Mouse (Mus musculus) heart, embryonic 12.5 days (tissue): ENCODE results near the gene Bloc1s3. TPM values are rescaled to one million over a fixed set of nuclear protein-coding genes. Genes with fewer than 3 reads are reported as not detected.

ENCODE experiments used
- ATAC-seq: fragments of 200-750 bp; cut with Nextera tagmentation; 2 replicates; pipeline ENCODE4 v1.8.0; 2017; ENCODE audit warnings: moderate TSS enrichment, moderate library complexity; ENCODE audit not compliant: insufficient number of reproducible peaks, low FRiP score
- H3K27ac ChIP-seq: fragments of 300-500 bp; sonication (generic); 2 replicates; pipeline ENCODE4 v1.5.1; 2016; ENCODE audit warnings: mild to moderate bottlenecking, moderate library complexity; ENCODE audit not compliant: poor library complexity, severe bottlenecking
- H3K27me3 ChIP-seq: fragments of 300-500 bp; sonication (generic); replicated peaks from 2 replicates; pipeline ENCODE4 v1.6.1; 2016; ENCODE audit warnings: mild to moderate bottlenecking, moderate library complexity
- H3K36me3 ChIP-seq: fragments of 300-500 bp; sonication (generic); 2 replicates; pipeline ENCODE4 v1.6.1; 2016; ENCODE audit warnings: mild to moderate bottlenecking, moderate library complexity
- H3K4me1 ChIP-seq: fragments of 300-500 bp; sonication (generic); replicated peaks from 2 replicates; pipeline ENCODE4 v1.6.1; 2016; ENCODE audit warnings: mild to moderate bottlenecking
- H3K4me2 ChIP-seq: fragments of 300-500 bp; sonication (generic); 2 replicates; pipeline ENCODE4 v1.6.1; 2016; ENCODE audit warnings: mild to moderate bottlenecking, moderate library complexity
- H3K4me3 ChIP-seq: fragments of 300-500 bp; sonication (generic); 2 replicates; pipeline ENCODE4 v1.5.1; 2016; ENCODE audit warnings: mild to moderate bottlenecking
- H3K9ac ChIP-seq: fragments of 300-500 bp; sonication (generic); 2 replicates; pipeline ENCODE4 v1.6.1; 2016; ENCODE audit warnings: mild to moderate bottlenecking, moderate library complexity
- H3K9me3 ChIP-seq: fragments of 300-500 bp; sonication (generic); replicated peaks from 2 replicates; pipeline ENCODE4 v1.6.1; 2016; ENCODE audit warnings: mild to moderate bottlenecking, moderate library complexity
- WGBS: fragments of 180-500 bp; shearing (Covaris S2); methylation state at CpG from one replicate; pipeline ENCODE4 v1.1.7; 2016; 5-methylcytosine and 5-hydroxymethylcytosine counted together
- polyA plus RNA-seq: library from polyadenylated mRNA; unstranded; fragments of >200 nt; fragmentation: Nextera tagmentation; extraction: Ambion mirVana; gene quantifications from 2 replicates; pipeline ENCODE4 v1.2.1, GENCODE M21; 2016

The Bloc1s3 gene
- polyA plus RNA-seq, 1 experiment from 2014 or later = 2.4 TPM

DNA sequence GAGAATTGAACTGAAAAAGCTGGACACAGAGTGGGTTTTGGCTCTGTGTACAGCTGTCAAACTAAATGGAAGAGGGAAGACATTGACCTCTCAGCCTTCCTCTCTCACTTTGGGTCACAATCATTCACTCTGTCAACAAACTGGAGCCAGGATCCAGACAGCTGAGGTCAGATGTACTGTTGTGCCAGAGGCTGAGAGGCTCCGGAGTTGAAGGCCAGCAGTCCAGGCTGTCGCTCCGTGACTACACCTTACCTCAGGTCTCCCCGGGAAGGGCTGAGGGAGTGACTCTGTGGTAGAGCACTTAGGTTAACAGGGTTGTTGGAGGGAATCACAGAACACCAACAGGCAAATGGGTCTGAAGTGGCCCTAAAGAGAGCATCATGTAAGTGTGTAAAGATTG, 9.8 kb downstream of the Bloc1s3 start:
- peaks cover 5% of the 10 kb centered on the region; the same call in 1 of the 2 replicates for H3K4me1 ChIP-seq
- no peak for ATAC-seq
- WGBS = 73% methylated on average over 4 of the region's 4 CpGs

DNA sequence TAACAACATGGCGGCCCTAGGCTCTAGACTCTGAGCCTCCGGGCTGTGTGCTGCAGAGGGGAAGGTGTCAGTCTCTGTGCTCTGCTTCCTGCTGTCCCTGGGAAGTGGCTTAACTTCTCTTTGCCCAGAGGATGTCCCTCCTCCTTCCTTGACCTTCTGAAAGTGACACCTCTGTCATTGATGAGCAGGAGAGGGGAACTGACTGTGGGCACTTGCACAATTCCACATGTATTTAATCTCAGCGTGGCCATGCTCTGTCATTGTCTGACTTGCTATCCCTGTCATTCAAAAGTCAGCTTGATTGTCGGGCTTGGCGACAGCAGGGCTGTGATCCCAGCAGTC, 12.0 kb downstream of the Bloc1s3 start:
- Histone ChIP-seq H3K9ac (no peak overlapping the region), H3K27me3 (peaks cover 10% of the 10 kb centered on the region; the same call in 1 of the 2 replicates), H3K4me1 (peaks cover 13% of the 10 kb centered on the region; the same call in 1 of the 2 replicates), H3K4me2 (no peak overlapping the region), H3K4me3 (no peak overlapping the region), H3K9me3 (no peaks in the 10 kb centered on the region), H3K36me3 (0 out of 2 replicates have a peak, but pooled peaks cover 3% of the 10 kb centered on the region), H3K27ac (no peak overlapping the region)
- ATAC-seq = no peak
- 75% methylated on average over 5 of the region's 5 CpGs for WGBS

More for the DNA sequence above, 9.8 kb downstream of the Bloc1s3 start:
- Histone ChIP-seq H3K27me3 (0 out of 2 replicates have a peak, but pooled peaks cover 3% of the 10 kb centered on the region), H3K9me3 (no peaks in the 10 kb centered on the region), H3K4me3 (no peak overlapping the region), H3K36me3 (0 out of 2 replicates have a peak, but pooled peaks cover 3% of the 10 kb centered on the region), H3K27ac (no peak overlapping the region), H3K9ac (no peak overlapping the region), H3K4me2 (no peak overlapping the region)

DNA sequence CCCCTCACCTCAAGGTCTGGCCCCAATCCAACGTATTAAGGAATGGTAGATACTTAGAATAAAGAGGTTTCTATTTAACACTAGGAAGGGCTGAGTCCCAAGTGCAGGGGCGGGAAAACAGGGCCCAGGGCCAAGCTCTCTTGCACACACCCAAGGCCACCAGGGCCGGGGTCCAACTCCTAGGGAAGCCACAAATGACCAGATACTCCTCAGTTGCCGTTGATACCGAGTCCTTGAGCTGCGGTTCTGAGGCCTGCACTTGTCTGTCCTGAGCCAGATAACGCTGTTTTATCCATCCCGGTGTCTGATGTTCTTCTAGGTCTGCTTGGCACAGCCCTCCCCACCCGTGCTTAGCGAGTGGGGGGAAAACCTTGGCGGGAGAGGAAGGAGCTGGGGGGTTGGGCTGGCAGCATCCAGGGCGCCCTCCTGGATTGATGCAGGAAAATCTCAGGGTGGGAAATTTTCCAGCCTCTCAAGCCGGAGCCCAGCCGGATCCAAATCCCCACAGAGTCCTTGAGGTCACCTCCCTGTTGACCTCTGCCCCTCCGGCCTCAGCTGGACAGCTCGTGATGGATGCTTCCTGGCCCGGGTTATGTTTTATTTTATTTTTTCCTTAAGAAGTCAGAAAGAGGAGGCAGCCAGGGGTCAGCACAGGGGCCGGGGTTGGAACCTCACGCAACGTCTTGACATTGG, 12.5 kb downstream of the Bloc1s3 start:
- Histone ChIP-seq H3K4me2 (no peak overlapping the region), H3K27me3 (peaks cover 15% of the 10 kb centered on the region), H3K36me3 (0 out of 2 replicates have a peak, but pooled peaks cover 3% of the 10 kb centered on the region), H3K4me1 (peaks cover 13% of the 10 kb centered on the region; the same call in 1 of the 2 replicates), H3K27ac (no peak overlapping the region), H3K9me3 (no peaks in the 10 kb centered on the region), H3K4me3 (no peak overlapping the region), H3K9ac (no peak overlapping the region)
- ATAC-seq = no peak
- WGBS = 58% methylated on average over 20 of the region's 20 CpGs

DNA sequence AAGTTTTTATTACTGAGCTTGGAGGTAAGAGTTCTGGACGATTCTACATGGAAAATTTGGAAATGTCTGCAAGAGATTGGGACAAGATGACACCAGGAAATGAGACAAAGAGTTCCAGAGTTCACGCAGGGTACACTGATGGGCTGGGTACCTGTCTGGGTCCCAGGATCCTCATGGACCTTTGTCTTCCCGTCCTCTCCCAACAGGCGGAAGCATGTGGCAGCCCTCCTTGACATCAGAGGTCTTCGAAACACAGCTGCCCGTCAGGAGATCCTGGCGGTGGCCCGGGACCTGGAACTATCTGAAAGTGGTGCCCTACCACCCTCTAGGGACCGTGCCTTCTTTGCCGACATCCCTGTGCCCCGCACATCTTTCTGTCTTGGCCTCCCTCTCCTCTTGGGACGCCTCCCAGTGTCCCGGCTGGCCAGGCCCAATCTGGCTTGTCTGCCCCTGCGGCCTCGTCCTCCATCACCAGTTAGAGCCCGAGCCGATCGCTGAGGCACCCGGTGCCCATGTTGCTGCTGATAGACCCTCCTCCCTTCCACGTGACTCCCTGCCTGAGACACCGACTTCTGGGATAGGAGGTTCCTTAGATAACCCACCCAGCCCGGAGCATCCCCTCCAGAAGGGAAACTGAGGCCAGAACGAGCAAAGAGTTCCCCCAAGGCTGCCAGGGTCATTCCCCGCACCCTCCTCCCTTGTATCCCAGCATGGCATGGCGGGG, 13.3 kb downstream of the Bloc1s3 start:
- 0 out of 2 replicates have a peak, but pooled peaks cover 3% of the 10 kb centered on the region for H3K36me3 ChIP-seq
- no peak overlapping the region for H3K27ac ChIP-seq
- H3K9me3 ChIP-seq = no peaks in the 10 kb centered on the region
- no peak overlapping the region for H3K4me3 ChIP-seq
- H3K4me1 ChIP-seq = peaks cover 13% of the 10 kb centered on the region; the same call in 1 of the 2 replicates
- no peak overlapping the region for H3K4me2 ChIP-seq
- no peak for ATAC-seq
- WGBS = 78% methylated on average over 25 of the region's 25 CpGs
- no peak overlapping the region for H3K9ac ChIP-seq
- peaks cover 21% of the 10 kb centered on the region for H3K27me3 ChIP-seq

DNA sequence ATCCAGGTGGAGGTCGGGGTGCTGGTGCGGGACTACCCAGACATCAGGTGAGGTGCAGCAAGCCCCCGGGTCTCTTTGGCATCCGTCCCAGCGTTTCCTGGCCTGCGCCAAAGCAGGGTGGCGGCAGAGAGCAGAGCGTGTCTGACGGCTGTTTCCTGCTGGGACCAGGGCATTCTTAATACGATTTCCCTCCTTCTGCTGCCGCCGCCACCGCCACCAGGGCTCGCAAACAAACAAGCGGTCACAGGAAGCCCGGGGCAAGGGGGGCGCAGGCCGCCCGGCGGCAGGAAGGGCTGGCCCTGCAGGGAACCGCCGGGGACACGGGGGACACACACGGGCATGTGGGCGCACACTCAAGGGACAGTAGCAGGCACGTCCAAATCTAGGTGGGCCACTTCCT, 16.4 kb downstream of the Bloc1s3 start:
- peaks cover 50% of the 10 kb centered on the region for H3K27me3 ChIP-seq
- H3K4me3 ChIP-seq = peak overlapping the region; percentile 36
- peak overlapping the region; percentile 68 for H3K4me2 ChIP-seq
- H3K9ac ChIP-seq = peak overlapping the region; percentile 66
- ATAC-seq = peak; percentile 43
- H3K27ac ChIP-seq = peak overlapping the region; percentile 16; the same call in 1 of the 2 replicates
- 4% methylated on average over 26 of the region's 26 CpGs for WGBS
- peaks cover 6% of the 10 kb centered on the region; the same call in 1 of the 2 replicates for H3K36me3 ChIP-seq
- H3K9me3 ChIP-seq = no peaks in the 10 kb centered on the region
- H3K4me1 ChIP-seq = peaks cover 18% of the 10 kb centered on the region

DNA sequence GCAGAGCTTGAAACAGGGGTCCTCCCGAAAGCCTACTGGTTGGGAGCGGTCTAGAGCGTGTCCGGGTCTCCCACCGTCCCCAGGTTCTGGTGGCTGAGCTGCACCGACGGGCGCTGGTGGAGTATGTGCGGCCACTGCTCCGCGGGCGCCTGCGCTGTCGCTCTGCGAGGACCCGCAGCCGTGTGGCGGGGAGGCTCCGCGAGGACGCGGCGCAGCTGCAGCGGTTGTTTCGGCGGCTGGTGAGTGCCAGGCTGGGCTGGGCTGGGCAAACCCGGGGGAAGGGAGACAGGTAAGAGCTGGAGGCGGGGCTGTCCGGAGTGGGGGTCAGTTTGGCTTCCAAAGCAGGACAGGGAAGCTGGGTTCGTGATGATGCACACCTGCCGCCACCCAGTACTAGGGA, 18.6 kb downstream of the Bloc1s3 start:
- peaks cover 51% of the 10 kb centered on the region for H3K27me3 ChIP-seq
- H3K4me3 ChIP-seq = peak overlapping the region; percentile 21
- peaks cover 4% of the 10 kb centered on the region; the same call in 1 of the 2 replicates for H3K36me3 ChIP-seq
- no peak overlapping the region for H3K9ac ChIP-seq
- no peaks in the 10 kb centered on the region for H3K9me3 ChIP-seq
- no peak for ATAC-seq
- H3K4me2 ChIP-seq = peak overlapping the region; percentile 44
- H3K27ac ChIP-seq = no peak overlapping the region
- H3K4me1 ChIP-seq = peaks cover 13% of the 10 kb centered on the region
- WGBS = 23% methylated on average over 31 of the region's 31 CpGs

DNA sequence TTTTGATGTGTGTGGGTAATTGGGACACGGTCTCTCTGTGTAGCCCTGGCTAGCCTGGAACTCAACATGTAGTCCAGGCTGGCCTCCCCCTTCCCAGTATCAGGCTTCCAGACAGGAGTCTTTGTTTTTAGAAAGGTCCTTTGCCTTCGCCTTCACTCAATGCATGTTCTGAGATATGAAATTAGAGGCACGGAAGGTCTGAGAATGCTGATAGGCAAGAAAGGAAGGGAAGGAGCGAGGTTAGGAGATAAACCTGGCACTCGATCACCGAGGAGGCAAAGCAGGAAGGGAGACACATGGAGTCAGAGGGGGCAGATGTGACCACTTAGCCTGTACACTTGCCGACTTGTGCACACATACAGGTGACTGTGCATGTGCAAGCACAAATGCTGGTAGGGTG, 21.6 kb downstream of the Bloc1s3 start:
- Histone ChIP-seq H3K4me3 (no peak overlapping the region), H3K9ac (no peak overlapping the region), H3K9me3 (no peaks in the 10 kb centered on the region), H3K27me3 (peaks cover 47% of the 10 kb centered on the region), H3K36me3 (peaks cover 4% of the 10 kb centered on the region; the same call in 1 of the 2 replicates), H3K27ac (no peak overlapping the region), H3K4me1 (peaks cover 7% of the 10 kb centered on the region), H3K4me2 (no peak overlapping the region)
- ATAC-seq = no peak
- WGBS = 59% methylated on average over 7 of the region's 7 CpGs

DNA sequence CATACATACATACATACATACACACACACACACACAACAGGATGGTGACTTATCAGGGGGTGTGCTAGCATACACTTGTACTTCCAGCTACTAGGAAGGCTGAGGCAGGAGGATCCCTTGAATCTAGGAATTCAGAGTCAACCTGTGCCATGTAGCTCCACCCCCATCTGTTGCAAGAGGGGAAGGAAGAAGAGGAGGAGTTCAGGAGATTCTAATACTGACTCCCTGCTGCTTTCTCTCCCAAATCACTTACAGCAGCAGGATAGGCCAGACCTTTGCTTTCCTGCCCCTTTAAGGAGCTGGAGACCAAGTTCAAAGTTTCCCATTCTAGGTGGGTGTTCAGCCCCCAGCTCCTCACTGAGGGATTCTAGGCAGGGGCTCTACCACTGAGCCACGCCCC, 22.7 kb downstream of the Bloc1s3 start:
- Histone ChIP-seq H3K27ac (no peak overlapping the region), H3K9me3 (no peaks in the 10 kb centered on the region), H3K4me1 (peaks cover 5% of the 10 kb centered on the region), H3K36me3 (peaks cover 4% of the 10 kb centered on the region; the same call in 1 of the 2 replicates), H3K27me3 (peaks cover 37% of the 10 kb centered on the region), H3K4me2 (no peak overlapping the region), H3K9ac (no peak overlapping the region), H3K4me3 (no peak overlapping the region)
- WGBS = 88% methylated on average over 1 of the region's 1 CpGs
- no peak for ATAC-seq

DNA sequence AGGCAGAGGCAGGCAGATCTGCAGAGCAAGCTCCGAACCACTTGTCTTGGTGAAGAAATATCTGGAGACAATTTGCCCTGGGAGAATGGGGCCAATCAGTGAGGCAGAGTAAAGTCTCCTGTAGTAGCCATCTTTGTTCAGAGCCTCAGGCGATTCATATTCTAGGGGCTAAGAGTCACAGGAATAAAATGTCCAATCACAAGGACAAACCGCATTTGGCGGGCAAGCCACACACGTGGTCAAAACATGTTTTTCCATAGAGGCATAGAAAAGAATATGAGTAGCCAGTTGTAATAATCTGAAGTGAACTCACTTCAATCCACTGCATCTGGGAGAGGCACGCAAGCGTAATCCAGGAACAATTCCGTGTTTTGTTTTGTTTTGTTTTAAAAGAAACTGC, 24.9 kb downstream of the Bloc1s3 start:
- peaks cover 4% of the 10 kb centered on the region; the same call in 1 of the 2 replicates for H3K36me3 ChIP-seq
- peaks cover 16% of the 10 kb centered on the region for H3K27me3 ChIP-seq
- no peak overlapping the region for H3K9ac ChIP-seq
- no peak overlapping the region for H3K27ac ChIP-seq
- no peaks in the 10 kb centered on the region for H3K9me3 ChIP-seq
- ATAC-seq = no peak
- H3K4me2 ChIP-seq = no peak overlapping the region
- no peak overlapping the region for H3K4me3 ChIP-seq
- H3K4me1 ChIP-seq = peaks cover under 1% of the 10 kb centered on the region; the same call in 1 of the 2 replicates
- 83% methylated on average over 8 of the region's 8 CpGs for WGBS

DNA sequence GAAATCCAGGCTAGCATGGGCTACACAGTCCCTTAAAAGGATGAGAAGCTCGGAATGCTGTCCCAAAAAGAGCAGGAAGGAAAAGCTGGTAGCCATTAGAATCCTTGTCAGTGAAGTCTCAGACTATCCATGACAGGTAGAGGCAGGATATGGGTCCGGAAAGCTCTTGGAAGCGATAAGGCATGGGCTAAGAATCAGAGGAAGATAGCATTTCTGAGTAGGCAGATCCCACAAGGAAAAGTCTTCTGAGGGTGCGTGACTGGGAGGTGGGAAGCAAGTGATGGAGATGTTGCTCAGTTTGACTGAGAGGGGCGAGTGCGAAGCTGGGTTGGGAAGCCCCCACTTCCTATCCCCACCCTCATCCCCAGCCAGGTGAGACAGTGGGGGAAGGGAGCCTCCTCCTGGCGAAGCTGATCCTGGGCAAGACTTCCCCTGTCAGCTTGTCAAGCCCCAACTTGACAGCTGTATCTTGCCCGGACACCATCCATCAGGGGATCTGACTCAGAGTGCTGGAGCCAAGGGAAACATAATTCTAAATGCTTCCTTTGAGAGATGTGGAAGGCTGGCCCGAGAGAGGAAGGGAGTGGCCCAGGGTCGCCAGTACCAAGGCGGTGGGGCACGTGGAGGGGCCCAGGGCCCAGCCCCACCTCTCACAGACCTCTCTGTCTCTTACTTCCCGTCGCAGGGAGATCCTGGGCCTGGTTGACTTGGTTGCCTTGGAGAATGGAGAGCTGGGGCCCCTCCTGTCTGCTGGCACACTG, 30.4 kb downstream of the Bloc1s3 start:
- Histone ChIP-seq H3K36me3 (peaks cover 4% of the 10 kb centered on the region; the same call in 1 of the 2 replicates), H3K27ac (no peak overlapping the region), H3K9ac (peak overlapping the region; percentile 34; the same call in 1 of the 2 replicates), H3K27me3 (peaks cover 43% of the 10 kb centered on the region), H3K4me3 (no peak overlapping the region), H3K4me1 (peaks cover 15% of the 10 kb centered on the region), H3K9me3 (no peaks in the 10 kb centered on the region), H3K4me2 (no peak overlapping the region)
- 18% methylated on average over 14 of the region's 14 CpGs for WGBS
- ATAC-seq = 0 out of 2 replicates have a peak, but pooled peaks have one; percentile 22
